Mouse (Mus musculus) kidney, adult 18-20 months (tissue): ENCODE measurements around the gene Acox3.

ENCODE experiments used
- DNase-seq: peaks from one replicate; pipeline ENCODE4 v3.0.0; 2021

Gene Acox3

GRCm38 (mm10) chr5:35655753-35656485 is 73.1 kb downstream of the Acox3 start:
- no peak for DNase-seq

- no peak for DNase-seq
These were observed 76.7 kb downstream of the Acox3 start for GRCm38 (mm10) chr5:35659503-35659902.

- no peak for DNase-seq
These were observed 78.4 kb downstream of the Acox3 start for GRCm38 (mm10) chr5:35661210-35661609.

- DNase-seq: no peak
These were observed 79.2 kb downstream of the Acox3 start for GRCm38 (mm10) chr5:35662021-35662545.
